Mouse (Mus musculus): ENCODE data around the gene Nagk. TPM values are rescaled to one million over a fixed set of nuclear protein-coding genes. Genes with fewer than 3 reads are reported as not detected.

Nagk gene
- polyA plus RNA-seq, 1 experiment from 2014 or later: 57.1 TPM

Other genes starting within 250 kb of the Nagk start
- gene Stambp, start 222.3 kb upstream of the Nagk start, polyA plus RNA-seq (2015; fragmentation: Nextera tagmentation; extraction: Ambion mirVana): 24.4 and 24.8 TPM in 2 replicates
- gene Clec4f, start 138.8 kb upstream of the Nagk start, polyA plus RNA-seq (2015; fragmentation: Nextera tagmentation; extraction: Ambion mirVana): not detected in 2 replicates
- not detected in 2 replicates for gene Cd207, start 117.1 kb upstream of the Nagk start, polyA plus RNA-seq (2015; fragmentation: Nextera tagmentation; extraction: Ambion mirVana)
- gene Vax2, start 83.7 kb upstream of the Nagk start, polyA plus RNA-seq (2015; fragmentation: Nextera tagmentation; extraction: Ambion mirVana): 1.1 and 1.4 TPM in 2 replicates
- gene Atp6v1b1, start 52.0 kb upstream of the Nagk start, polyA plus RNA-seq (2015; fragmentation: Nextera tagmentation; extraction: Ambion mirVana): not detected in 2 replicates
- gene Ankrd53, start 32.3 kb upstream of the Nagk start, polyA plus RNA-seq (2015; fragmentation: Nextera tagmentation; extraction: Ambion mirVana): 0.20 and 0.25 TPM in 2 replicates
- 96.2 and 97.8 TPM in 2 replicates for gene Tex261, start 19.2 kb upstream of the Nagk start, polyA plus RNA-seq (2015; fragmentation: Nextera tagmentation; extraction: Ambion mirVana)
- gene Paip2b, start 36.8 kb downstream of the Nagk start, polyA plus RNA-seq (2015; fragmentation: Nextera tagmentation; extraction: Ambion mirVana): 19.2 and 20.5 TPM in 2 replicates
- 64.1 and 71.7 TPM in 2 replicates for gene Zfp638, start 72.1 kb downstream of the Nagk start, polyA plus RNA-seq (2015; fragmentation: Nextera tagmentation; extraction: Ambion mirVana)
- gene Dysf, start 213.6 kb downstream of the Nagk start, polyA plus RNA-seq (2015; fragmentation: Nextera tagmentation; extraction: Ambion mirVana): 8.3 and 10.2 TPM in 2 replicates